Mouse (Mus musculus) adrenal gland, postnatal 4 days (tissue): ENCODE results near the gene Usp18. TPM values are rescaled to one million over a fixed set of nuclear protein-coding genes. Genes with fewer than 3 reads are reported as not detected.

Source experiments
- DNase-seq, 2 experiments: peaks; one replicate each; pipeline ENCODE4 v3.0.0; 2021 to 2022; ENCODE audit warnings: low spot score in 2 of 2, mixed read lengths in 2 of 2
- total RNA-seq, 2 experiments: library from RNA; stranded (reverse); gene quantifications; 2 replicates each; pipeline ENCODE4 v1.2.3; 2021

Gene Usp18
- total RNA-seq, 2 experiments from 2014 or later, result 0.98 to 2.3 TPM

- peak; percentile 12 to 13 for DNase-seq
Observed at GRCm38 (mm10) chr6:121299954-121300353, 54.2 kb downstream of the Usp18 start, which contains the start of gene Slc6a13. Gene Slc6a13, plus strand, starts transcription at chr6:121300227.

GRCm38 (mm10) chr6:121300504-121300903, 54.8 kb downstream of the Usp18 start:
- no peak for DNase-seq

GRCm38 (mm10) chr6:121303466-121304220, 57.9 kb downstream of the Usp18 start:
- DNase-seq, result no peak

GRCm38 (mm10) chr6:121304630-121305029, 58.9 kb downstream of the Usp18 start:
- DNase-seq, result no peak

- no peak for DNase-seq
Observed at GRCm38 (mm10) chr6:121305571-121305970, 59.9 kb downstream of the Usp18 start.

GRCm38 (mm10) chr6:121310984-121311383, 65.3 kb downstream of the Usp18 start:
- no peak for DNase-seq

GRCm38 (mm10) chr6:121319099-121319498, 73.4 kb downstream of the Usp18 start:
- no peak for DNase-seq

Other genes starting within 250 kb of the Usp18 start
- gene Mical3, start 114.9 kb upstream of the Usp18 start, total RNA-seq, result 10 to 100 TPM; 71.0 to 71.9 TPM
- 10 to 100 TPM; 13.4 TPM for gene Pex26, start 62.2 kb upstream of the Usp18 start, total RNA-seq
- gene Tuba8, start 35.2 kb upstream of the Usp18 start, total RNA-seq, result 1 to 10 TPM; 1.8 to 2.6 TPM
- 10 to 100 TPM in 1 of 2 experiments, 1 to 10 TPM in 1; 4.5 to 15.2 TPM for gene Slc6a13, start 54.3 kb downstream of the Usp18 start, total RNA-seq
- 1 to 10 TPM in 1 of 2 experiments, under 1 TPM in 1; 0.31 to 4.8 TPM for gene Slc6a12, start 97.2 kb downstream of the Usp18 start, total RNA-seq
- 1 to 10 TPM; 5.5 to 6.4 TPM for gene Iqsec3, start 227.8 kb downstream of the Usp18 start, total RNA-seq